Mouse (Mus musculus): ENCODE results near the gene Capn2.
A peak's percentile ranks its signal among the peaks of the same experiment; 100 is the strongest.

Capn2 gene

DNA sequence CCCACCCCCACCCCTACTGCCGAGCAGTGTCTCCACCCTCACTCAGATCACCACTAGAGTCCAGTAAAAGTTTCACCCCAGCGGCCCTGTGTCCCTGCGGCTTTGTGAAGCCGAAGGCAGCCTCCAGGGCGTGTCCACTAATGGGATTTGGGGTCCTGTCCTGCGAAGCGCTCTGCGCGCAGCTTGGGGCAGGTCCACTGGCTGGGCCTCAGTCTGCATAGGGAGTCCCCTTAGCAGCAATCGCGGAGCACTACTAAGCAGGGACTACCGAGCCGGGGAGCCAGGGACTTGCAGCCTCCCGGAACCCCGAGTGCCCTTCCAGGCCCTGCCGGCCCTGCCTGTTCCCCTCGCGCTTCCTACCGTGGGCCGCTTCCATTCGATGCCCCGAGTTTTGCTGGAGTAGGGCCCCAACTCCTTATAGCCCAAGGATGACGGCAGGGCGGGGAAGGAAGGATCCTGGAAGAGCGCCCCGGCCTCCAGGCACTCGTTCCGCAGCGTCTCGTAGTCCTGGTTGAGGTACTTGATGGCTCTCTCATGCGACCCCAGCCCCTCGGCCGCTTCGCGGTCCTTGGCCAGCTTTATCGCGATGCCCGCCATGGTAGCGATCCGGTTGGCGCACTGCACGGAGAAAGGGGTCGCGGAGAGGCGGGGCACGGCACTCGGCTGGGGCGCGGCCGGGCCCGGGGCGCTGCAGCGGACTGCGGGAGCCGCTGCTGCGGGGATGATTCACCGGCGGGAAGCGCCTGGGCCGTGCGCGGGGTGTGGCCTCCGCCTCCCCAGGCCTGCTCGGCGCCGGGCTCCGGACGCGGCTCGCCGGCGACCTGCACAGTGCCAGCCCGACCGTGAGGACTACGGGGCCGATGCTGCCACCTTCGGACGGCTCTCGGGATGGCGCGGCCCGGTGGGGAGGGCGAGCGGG, at the start of gene Capn2:
TSS of gene Capn2 (minus strand) at position 851 of the 919 bp plus-strand sequence.
- DNase-seq (ENCODE audit: low spot score): peak; percentile 27

DNA sequence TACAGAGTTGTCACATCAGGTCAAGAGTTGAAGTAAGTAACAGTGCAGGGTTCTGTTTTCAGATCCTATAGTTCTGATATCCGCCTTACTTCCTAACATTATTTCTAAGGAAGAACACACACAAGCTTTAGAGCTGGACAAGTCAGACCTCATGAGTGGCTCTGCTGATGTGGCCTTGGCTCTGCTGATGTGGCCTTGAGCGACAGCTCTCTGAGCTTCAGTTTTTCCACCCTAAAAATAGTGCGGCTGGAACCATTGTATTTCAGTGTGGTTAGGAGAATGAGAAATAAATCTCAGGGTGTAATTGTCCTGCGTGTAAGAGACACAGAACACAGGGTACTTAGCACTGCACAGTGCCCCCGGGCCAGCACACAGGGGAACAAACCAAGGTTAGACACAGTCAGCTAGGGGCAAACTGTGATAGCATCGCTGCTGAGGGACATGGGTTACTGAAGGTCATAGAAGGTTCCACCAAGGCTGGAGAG, 48.0 kb upstream of the Capn2 start:
- DNase-seq (ENCODE audit: low spot score): no peak

DNA sequence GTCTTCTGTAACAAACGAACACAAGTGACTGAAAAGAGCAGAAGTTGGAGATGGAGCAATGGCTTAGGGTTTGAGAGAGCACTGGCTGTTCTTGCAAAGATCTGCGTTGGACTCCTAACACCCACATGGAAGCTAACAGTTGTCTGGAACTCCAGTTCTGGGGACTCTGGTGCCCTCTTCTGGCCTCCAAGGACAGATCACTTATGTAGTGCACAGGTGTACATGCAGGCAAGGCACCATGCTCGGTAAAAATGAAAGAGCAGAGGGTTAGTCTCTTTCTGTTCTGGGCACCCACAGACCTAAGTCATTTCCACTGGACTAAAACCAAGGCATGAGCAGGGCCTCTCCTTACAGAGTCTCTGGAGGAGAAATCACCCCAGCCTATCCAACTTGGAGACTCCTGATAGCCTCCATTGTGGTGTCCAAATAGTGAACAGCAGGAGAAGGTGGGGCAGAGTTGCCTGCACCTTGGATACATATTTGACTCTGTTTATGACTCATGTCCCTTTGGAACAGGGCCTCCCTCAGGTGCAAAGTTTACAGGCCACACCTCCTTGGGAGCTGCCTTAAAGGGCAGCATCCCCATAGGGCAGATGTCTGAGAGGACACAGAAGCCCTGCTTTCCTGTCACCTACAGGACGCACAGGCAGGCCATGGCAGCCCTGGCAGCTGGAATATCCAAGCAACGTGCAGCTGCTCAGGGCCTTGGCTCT, 47.2 kb upstream of the Capn2 start, which contains the start of gene Capn8:
TSS of gene Capn8 (plus strand) at position 600 of the 713 bp plus-strand sequence.
- no peak for DNase-seq (ENCODE audit: low spot score)

DNA sequence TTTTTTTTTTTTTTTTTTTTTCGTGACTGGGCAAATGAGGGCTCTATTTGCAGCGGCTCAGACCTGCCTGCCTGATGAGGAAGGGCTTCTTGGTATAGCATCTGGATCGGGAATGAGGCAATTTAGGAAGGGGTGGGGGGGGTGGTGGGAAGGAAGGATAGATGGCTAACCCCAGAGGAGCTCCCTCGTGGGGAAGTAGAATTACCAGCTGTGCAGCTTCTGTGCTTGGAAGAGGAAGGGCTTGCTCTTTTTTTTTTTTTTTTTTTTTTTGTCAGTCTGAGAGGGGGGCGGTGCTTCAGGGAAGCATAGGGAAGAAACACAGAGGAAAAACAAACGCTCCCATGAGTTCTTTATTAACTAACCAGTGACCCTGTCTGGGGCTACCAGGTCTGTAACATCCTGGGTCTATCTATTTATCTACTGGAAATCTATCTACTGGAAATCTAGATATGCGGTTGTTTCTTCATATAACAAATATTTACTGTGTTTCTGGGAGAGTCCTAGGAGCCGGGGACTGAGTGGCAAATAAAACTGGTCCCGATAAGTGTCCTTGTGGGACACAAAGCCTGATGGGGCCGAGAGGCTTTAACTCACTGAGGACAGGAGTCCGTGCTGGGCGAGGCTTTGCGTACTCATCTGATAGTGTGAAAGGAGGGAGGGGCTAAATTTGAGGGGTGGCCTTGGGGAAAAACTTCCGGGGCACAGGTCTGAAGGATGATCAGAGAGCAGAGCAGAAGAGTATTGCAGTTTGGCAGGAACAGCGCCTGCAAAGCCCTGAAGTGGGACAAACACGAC, 45.4 kb upstream of the Capn2 start:
- no peak for DNase-seq (ENCODE audit: low spot score)

DNA sequence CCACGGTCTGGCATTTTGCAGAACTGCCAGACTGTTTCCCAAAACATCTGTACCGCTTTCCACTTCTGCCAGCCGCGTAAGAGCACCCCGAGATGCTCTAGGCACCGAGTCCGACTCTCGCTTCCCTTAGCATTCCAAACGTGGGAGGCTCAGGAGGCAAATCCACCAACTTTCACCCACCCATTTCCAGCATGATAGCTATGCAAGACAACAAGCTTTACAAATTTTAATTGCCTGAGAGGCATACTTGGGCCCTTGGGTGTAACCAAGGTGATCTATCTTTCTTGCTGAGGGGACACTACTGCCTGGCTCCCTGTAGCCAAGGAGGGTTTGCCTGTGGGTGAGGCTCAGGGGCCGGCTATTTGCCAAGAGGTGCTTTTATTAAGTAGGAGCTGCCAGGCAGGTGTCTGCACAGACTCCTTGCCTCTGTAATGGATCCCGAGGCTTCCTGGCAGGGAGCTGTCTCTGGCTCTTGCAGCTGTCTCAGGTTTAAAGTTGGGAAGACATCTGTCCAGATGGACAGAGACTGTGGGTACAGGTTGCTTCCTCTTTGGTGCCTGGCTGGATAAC, 44.6 kb upstream of the Capn2 start:
- DNase-seq (ENCODE audit: low spot score): no peak

DNA sequence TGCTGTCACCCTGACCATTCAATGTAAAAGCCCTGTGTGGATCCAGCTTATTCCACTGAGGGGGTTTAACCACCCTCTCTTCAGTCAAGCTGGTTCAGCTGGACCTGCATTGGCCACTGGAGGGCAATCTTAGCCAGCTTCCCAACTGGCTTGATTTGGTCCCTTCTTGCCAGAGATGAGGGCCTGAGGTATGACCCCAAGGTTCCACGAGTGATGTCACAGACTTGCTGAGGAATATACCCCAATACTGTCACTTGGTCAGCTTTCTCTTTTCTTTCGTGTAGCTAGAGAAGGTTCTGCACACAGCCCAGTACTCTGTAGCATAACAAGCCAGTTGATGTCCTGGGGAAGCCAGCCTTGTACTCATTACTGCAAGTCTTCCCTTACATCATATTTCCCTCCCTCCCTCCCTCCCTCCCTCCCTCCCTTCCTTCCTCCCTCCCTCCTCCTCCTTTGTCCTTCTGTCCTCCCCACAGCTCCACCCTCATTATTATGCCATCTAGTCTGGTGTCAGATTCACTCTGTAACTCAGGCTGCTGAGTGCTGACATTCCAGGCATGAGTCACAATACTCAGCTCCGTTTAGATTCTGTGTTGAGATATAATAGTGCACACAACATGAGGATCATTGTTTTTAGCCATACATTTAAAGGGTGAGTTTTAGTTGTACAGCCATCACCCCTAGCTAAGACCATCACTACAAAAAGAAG, 43.1 kb upstream of the Capn2 start:
- DNase-seq (ENCODE audit: low spot score): no peak

DNA sequence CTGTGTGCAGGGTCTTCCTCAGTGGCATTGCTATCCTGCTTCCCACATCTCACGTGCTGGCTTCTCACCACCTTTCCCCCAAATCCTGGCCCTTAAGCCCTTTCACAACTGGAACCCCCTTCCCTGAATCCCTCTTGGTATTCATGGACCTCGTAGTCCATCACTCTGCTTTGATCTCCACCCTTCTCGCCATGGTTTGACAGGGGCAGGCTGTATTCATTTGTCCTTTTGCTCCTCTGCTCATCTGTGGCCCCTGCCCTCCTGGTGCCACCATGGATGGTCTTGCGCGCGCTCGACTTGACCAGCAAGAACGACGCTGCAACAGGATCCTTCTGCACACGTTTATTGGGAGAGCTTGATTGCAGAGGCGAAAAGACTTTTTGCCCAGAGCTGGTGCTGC, 42.1 kb upstream of the Capn2 start:
- DNase-seq (ENCODE audit: low spot score): no peak

DNA sequence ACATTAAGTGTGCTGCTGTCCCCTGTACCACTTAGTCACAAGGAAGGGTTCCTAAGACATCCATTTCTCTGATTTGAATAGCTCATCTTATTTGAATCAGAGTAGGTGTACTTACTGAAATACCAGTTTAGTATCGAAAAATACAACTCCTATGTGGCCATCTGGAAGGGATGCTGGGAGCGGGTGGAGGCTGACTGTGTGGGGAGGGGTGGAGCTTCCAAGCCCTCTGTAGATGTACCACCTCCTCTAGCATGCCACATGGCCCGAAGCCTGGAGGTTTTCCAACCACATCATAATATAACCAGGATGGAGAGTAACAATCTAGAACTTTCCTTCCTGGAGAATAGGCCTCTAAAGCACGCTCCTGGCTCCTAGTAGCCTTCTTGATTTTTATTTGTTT, 40.9 kb upstream of the Capn2 start:
- no peak for DNase-seq (ENCODE audit: low spot score)

DNA sequence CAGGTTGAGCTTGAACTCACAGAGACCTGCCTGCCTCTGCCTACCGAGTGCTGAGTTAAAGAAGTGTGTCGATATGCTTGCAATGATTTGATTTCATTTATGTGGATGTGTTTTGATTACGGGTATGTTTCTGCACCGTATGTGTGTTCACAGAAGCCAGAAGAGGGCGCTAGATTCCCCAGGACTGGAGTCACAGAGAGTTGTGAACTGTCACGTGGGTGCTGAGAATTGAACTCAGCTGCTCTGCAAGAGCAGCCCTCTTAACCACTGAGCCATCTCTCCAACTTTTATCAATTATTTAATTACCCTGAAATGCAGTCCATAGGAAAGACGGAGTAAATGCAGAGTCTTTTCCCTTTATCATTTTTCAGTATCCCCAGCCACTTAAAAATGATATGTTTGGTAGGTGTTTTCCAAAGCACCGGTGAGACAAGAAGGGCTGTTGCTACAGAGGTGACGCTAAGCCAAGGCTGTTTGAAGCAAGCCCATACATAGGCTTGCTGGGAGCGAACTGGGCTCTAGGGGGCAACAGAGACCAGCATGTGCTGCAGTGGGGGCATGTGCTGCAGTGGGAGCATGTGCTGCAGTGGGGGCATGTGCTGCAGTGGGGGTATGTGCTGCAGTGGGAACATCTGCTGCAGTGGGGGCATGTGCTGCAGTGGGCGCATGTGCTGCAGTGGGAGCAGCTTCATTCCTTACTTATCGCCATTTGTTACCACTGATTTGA, 36.4 kb upstream of the Capn2 start:
- DNase-seq (ENCODE audit: low spot score): peak; percentile 35

DNA sequence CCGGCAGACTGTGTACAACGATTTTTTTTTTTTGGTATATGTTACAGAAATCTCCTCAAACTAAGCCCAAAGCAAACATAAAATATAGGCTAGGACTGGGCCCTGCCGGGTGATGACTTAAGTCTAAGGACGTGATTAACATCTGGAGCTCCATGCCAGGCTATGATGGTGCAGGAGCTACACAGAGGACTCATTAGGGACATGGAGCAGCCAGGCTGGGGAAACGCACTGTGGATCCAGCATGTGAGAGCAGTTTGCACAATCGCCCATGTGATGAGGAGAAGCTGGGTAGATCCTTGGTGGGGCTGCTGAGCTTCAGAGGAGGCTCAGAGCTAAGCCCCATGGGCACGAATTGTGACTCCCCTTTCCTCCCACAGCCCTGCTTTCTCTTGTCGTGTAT, 33.4 kb upstream of the Capn2 start:
- DNase-seq (ENCODE audit: low spot score): no peak

DNA sequence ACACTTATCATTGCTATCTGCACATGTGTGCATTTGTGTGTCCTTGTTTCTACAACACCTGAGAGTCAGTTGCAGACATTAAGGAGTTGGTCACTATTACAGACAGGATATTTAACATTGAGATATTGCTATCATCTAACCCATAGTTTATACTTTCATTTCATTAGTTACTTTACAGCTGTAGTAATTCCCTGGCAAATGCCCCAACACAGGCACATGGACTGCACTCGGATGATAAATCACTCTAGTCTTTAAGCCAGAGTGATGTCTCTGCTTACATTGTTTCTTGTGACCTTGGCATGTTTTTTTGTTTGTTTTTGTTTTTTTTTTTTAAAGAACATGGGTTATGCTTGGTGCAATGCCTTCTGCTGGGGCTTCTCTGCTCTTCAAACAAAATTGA, 26.5 kb upstream of the Capn2 start:
- no peak for DNase-seq (ENCODE audit: low spot score)

DNA sequence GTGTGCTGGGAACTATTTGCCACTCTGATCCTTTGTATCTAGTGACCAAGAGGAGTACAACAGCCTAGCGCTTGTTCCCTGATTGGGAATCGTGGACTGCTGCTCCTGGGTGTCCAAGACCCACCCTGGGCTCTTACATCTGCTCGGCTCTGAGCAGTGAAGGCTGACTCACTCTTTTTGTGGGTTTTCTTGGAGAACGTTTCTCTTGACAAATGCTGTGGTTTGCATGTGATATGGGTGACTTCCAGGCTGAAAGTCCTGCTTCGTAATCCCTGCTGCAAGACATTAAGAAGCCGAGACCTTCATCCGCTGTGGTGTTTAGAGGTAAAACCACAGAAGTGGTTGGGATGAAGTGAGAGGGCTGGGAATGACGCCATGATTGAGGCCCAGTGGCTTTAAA, 25.7 kb upstream of the Capn2 start:
- DNase-seq (ENCODE audit: low spot score): no peak

DNA sequence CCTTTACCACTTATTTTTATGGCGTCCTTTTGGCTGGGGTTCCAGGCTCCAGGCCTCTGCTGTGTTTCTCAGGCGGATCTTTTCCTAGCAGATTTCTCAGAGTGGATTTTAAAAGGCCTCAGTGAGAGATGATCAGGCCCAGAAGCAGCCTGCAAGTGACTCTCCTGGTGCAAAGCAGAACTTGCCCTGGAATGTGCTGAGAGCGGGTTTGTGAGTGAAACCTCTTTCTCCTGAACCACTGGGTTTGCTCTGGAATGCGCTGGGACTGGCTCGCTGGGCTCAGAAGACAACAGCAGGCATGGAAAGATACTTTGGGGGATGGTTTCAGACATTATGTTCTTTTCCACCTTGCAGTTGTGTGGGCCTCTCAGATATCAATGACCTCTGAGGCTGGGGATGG, 24.7 kb upstream of the Capn2 start:
- DNase-seq (ENCODE audit: low spot score): no peak

DNA sequence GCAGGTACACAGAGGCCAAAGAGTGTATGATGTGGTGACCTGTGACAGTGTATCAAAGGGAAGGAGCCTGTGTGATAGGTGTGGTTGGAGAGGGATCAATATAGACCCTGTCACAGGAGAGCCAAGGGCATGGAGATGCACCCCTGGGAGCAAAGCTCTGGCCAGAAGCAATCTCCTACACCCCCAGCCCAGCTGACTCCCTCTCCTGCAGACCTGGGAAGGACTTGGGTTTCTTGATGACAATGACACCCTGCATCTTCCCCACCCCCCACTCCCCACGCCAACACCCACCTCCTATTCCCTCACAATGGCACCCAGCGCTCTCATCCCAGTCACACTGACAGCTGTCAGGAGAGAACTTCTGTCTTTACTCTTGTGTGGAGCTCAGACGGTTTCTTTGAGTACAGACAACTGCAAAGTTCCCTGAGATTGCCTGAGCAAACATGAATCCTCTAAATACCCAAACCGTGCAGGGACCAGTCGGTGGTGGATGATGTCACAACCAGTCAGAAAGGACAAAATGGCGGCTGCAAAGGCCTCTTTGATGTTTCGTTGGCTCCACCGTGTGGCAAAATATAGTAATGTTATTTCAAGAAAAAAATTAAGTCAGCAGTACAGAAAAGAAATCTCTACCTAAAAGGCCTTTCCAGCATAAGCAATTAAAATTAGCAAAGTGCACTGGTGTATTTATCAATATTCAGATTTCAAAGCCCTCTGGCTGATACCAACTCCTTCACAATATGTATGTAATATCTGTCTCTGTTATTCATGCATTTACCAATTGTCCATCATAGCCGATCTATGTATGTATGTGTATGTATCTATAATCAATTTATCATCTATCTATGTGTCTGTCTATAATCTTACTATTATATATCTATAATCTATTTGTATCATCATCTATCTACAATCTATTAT, 21.9 kb upstream of the Capn2 start:
- DNase-seq (ENCODE audit: low spot score): peak; percentile 95

DNA sequence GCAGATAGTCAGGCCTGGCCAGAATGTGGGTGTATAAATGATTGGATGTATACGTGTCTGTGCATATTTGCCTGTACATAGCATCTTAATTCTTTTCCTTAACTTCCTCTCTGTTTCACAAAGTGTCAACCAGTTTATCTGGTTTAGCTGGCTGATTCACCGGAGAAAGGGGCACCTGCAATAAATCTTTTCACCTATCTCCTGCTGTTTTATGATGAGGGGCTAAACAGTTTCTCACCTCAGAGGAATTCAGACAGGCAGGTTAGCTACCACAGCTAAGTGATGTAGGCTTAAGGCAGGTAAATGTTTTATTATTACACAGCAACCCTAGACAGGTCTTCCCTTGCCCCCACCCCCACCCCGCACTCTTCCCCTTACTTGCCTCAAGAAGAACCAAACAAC, 17.7 kb upstream of the Capn2 start:
- DNase-seq (ENCODE audit: low spot score): no peak

DNA sequence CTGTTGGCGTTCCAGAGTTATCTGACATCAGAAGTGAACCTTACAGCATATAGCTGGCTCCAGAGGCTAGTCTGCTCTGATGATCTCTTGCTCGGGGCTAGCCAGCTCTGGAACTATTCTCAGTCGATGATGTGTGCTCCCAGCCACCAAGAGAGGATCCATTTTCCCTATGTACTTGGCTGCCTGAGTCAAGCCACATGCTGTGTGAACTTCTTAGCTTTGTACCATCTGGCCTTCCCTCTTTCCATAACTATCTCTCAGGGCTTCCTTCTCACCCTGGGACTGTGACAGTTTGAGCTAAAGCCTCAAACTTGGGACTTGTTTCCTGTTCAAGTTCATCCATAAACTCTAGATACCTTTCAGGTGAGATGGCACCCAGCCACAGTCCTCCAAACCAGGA, 16.2 kb upstream of the Capn2 start:
- DNase-seq (ENCODE audit: low spot score): no peak

DNA sequence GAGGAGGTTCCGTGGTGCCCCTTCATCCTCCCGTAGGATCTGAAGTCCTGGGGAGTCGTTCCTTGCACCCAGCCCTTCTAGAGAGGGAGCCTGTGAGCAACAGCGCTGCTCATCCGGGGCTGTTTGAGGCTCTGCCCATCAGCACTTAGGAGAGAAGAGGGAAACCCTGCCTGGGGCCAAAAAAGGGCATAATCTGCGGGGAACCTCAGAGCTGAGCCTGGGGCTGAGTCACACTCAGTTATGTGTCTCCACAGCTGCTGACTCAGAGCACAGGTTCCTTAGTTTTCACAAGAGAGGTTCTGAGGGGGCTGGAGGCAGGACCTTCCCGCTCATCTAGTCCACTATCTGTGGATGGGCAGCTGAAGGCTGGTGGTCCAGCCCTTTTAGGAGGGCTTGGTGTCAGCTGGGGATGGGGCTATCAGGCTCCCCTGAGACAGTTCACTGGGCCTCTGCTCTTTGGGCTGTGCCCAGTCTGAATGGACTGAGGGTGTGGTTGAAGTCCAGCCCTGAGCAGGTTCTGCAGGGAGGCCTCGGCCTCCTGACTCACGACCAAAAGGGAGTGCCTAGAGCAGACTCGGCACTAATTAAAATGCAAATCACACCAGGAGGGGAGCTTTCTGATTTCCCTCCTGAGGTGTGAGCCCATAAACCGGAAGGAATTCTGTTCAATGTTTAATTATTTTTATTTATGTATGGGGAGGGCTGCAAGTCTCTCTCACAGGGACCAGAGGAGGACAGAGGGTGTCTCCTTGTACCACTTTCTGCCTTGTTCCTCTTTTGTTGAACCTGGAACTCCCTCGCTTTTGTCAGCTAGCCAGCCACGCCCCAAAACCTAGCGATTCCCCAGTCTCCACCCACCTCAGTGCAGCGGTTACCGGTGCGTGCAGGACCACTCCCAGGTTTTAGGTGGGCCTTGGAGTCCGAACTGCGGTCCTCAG, 10.8 kb upstream of the Capn2 start:
- no peak for DNase-seq (ENCODE audit: low spot score)

DNA sequence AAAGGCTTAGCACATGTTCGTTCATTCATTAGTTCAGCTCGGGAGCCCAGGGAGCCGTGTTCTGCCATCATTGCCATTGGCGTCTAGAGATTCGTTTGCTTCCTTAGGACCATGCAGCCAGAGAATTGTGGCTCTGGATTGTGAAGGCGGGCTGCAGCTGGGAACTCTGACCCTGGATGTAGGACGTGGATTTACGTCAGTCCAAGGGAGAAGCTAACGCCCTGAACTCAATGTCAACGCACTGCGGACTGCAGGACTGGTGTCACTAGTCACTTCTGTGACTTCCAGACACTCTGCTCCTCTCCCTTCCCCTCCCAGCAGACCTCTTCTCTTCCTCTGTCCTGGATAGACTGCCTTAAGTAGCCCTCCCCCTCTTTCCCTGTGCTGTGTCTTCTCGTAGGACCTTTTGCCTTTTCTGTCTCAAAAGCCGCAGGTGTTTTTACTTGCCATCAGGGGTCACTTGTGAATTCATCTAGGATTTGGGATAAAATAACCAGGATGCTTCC, 9.9 kb upstream of the Capn2 start:
- DNase-seq (ENCODE audit: low spot score): no peak
